Mouse (Mus musculus): ENCODE results near the gene Prps1. TPM values are rescaled to one million over a fixed set of nuclear protein-coding genes. Genes with fewer than 3 reads are reported as not detected.
"Not testable (repeated sequence)": the region's sequence is repeated elsewhere in the genome, so short reads cannot be mapped to it uniquely, and the experiment has no call there.

Gene Prps1
- total RNA-seq (2021): 10 to 100 TPM; 27.6 to 28.7 TPM
- long read RNA-seq, experiment 1, transcript Prps1-201 (7 exons, 1,965 nt): major isoform, 18 of 21 reads
- long read RNA-seq, experiment 1, partial matches to known transcripts: 3 of 21 reads
- long read RNA-seq, experiment 1, other reads (novel, unspliced or antisense): 0 of 21 reads
- long read RNA-seq, experiment 2, transcript Prps1-201 (7 exons, 1,965 nt): major isoform, 9 of 9 reads
- long read RNA-seq, experiment 2, partial matches to known transcripts: 0 of 9 reads
- long read RNA-seq, experiment 2, other reads (novel, unspliced or antisense): 0 of 9 reads

DNA sequence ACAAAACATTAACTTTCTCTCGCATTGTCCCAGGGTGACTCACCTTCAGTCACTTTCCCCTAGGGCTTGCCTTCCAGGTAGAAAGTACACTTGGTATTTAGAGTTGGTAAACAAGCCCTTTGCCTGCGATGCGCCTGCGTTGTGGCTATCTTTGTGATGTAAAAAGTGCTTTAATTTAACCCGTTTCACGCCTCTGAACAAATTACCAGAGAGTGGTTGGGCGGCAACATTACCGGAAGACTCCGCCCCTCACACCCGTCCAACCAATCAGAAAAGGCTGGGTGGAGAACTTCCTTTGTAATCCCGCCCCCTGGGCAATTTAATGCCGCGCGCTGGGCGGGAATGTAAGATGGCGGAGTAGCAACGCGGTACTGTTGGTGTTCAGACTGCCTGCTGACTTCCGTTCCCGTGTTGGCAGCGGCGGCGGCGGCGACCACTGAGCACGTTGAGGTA is at the start of gene Prps1:
Prps1 (plus strand) TSS at position 335 of the 453 bp plus-strand sequence.
- DNase-seq: peak; percentile 88 to 90

DNA sequence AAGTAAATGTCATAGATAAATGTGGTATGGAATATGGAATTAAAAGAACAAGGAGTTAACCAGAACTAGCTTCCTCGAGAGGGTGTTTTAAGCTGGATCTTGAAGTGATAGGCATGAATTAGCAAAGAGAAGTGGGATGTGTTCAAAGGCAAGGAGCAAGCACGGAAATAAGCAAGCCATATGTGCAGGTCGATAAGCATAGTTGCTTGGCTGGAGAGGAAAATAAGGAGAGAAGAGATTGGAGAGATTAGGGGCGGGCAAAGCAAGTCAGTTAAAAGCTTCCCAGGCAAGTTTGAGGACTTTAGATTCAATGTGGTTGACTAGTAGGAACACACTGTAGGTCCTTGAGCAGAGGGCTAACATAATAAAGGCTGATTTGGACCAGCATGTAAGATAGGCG is 48.8 kb upstream of the Prps1 start:
- DNase-seq: no peak

GRCm38 (mm10) chrX:140418467-140418866 is 37.9 kb upstream of the Prps1 start:
- DNase-seq: no peak

GRCm38 (mm10) chrX:140427124-140427523 is 29.3 kb upstream of the Prps1 start:
- no peak for DNase-seq

DNA sequence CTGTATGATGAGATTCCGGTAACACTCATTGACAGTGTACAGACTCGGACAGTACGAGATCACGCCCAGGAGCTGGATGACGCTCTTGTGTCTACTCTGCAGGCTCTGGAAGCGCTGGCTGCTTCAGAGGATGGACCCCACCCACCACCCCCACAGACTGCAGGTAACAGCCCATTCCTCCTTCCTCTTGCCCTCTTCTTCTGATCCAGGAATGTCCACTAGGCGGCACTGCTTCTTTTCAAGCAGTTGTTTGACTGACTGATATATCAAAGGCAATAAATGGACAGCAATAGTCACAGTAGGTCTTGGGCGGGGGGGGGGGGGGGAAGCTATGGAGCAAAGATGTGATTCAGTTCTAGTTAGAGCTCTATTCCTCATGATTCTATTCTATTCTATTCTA is 28.2 kb upstream of the Prps1 start:
- peak in 1 of 2 experiments; percentile 27 for DNase-seq

- no peak for DNase-seq
Measured at GRCm38 (mm10) chrX:140429985-140430384, 26.4 kb upstream of the Prps1 start.

DNA sequence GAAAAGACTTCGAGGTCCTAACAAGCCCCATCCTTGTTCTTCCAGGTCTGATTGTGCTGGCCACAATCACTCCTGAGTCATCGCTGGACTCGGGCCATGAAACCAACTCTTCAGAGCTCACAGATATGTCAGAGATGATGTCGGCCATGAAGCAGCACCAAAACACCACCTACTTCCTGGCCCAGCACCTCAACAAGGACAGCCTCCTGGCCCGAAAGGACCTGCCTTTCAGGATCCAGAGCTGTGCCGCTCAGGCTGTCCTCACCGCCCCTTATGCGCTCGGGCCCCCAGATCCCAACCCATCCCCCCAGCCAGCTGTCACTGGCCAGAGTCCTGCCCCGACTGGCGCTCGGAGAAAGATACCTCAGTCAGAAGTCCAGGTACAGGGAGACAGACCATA is 25.9 kb upstream of the Prps1 start:
- DNase-seq: no peak

DNA sequence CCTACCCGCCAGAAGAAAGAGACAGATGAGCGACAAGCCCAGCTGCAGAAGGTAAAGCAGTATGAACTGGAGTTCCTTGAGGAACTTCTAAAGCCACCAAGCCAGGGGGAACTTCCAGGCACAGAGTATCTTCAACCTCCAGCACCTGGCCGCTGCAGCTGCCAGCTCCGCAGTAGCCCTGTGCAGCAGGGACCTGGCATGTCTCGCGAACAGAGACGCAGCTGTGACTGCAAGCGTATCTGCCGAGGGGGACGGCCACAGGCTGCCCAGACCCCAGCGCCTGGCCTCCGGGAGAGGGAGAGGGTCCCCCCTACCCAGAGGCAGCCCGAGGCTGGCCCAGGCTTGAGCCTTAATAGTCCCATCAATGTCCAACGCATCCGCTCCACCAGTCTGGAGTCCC is 24.4 kb upstream of the Prps1 start:
- no peak for DNase-seq

- no peak for DNase-seq
Measured at GRCm38 (mm10) chrX:140432786-140433185, 23.6 kb upstream of the Prps1 start.

- DNase-seq: no peak
Measured at GRCm38 (mm10) chrX:140437906-140438305, 18.5 kb upstream of the Prps1 start.

GRCm38 (mm10) chrX:140445551-140445950 is 10.9 kb upstream of the Prps1 start:
- DNase-seq: peak in 1 of 2 experiments; percentile 30

DNA sequence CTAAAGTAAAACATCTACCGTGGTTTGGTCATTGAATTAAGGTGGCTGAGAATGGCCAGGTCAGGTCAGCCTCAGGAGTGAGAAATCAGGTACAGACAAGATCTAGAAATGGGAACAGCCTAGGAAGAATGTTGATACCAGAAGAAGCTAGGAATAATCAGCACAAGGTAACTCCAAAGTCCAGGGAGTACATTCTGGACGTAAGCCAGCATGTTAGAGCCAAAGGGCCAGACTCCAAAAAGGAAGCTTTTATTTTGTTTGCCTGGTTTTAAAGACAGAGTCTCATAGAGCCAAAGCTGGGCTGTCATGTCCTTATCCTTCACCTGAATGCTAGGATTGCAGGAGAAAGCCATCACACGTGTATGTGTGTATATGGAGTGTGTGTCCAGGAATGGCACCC is 6.3 kb upstream of the Prps1 start:
- DNase-seq: peak; percentile 8 to 38

GRCm38 (mm10) chrX:140456751-140457491 is 508 bp downstream of the Prps1 start:
- peak in 1 of 2 experiments; percentile 29 for DNase-seq

GRCm38 (mm10) chrX:140457502-140457901 is 1.1 kb downstream of the Prps1 start:
- DNase-seq: no peak

- no peak for DNase-seq
Measured at GRCm38 (mm10) chrX:140478231-140478630, 21.8 kb downstream of the Prps1 start.

DNA sequence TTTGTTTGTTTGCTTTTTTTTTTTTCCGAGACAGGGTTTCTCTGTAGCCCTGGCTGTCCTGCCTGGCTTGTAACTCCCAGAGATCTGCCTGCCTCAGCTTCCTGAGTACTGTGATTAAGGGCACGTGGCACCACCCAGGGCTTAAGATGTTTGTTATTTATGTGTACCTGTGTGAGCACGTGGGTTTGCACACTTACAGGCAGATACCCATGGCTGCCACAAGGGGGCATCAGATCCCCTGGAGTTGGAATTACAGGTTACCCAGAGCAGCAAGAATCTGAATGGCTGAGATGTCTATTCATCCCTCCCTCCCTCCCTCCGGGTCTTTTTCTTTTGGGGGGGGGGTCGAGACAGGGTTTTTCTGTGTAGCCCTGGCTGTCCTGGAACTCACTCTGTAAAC is 22.8 kb downstream of the Prps1 start:
- DNase-seq: peak in 1 of 2 experiments; percentile 65

DNA sequence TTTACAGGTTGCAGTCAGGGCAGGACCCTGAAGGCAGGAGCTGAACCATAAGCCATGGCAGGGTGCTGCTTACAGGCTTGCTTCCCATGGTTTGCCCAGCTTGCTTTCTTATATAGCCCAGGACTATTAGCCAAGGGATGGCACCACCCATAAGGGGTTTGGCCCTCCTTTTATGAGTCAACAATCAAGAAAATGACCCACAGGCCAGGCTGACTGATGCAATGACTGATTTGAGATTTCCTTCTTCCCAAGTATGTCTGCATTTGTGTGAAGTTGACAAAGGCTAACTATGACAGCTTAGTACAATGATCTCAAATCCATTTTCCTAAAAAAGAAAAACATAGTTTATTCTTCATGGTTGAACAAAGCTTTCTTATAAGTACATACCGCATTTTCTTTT is 32.8 kb downstream of the Prps1 start:
- DNase-seq: no peak

DNA sequence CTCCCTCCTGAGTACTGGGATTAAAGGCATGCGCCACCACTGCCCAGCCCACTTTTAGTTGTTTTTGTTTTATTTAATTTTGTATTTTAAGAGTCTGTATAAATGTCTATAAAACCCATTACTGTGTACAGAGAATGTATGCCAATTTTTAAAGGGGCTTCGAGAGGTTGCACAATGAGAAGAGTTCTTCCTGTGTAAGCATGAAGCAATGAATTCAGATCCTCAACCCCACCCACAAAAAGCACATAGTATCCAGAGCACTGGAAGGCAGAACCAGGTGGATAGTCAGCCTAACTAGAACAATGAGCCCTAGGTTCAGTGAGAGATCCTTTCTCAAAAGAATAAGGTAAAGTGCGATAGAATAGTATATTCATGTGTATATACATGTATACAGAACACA is 33.8 kb downstream of the Prps1 start:
- DNase-seq: no peak

- peak; percentile 71 to 73 for DNase-seq
Measured at GRCm38 (mm10) chrX:140491884-140492571, 35.6 kb downstream of the Prps1 start.

GRCm38 (mm10) chrX:140493527-140494029 is 37.2 kb downstream of the Prps1 start:
- DNase-seq: no peak

- no peak for DNase-seq
Measured at GRCm38 (mm10) chrX:140494170-140494569, 37.8 kb downstream of the Prps1 start.

GRCm38 (mm10) chrX:140498431-140498830 is 42.0 kb downstream of the Prps1 start:
- not testable (repeated sequence) for DNase-seq

DNA sequence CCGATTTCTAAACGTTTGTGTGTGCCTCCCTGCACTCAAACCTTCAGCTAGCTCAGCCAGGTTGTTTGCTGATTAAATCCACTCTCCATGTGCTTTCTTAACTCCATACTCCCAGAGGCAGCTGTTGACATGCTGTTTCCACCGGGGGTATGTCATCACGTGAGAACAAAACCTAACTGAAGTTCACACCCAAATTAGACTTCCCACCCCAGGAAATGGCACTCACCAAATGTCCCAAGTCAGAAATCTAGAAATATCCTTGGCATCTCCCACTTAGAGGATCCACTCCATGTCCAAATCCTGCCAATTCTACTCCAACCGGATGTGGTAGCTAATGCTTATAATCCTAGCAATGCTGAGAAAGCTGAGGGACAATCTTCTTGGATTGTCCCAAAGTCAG is 43.9 kb downstream of the Prps1 start:
- DNase-seq: no peak
